Mouse (Mus musculus) heart, postnatal 36 days (tissue): Measurements from ENCODE around the gene Cep63. TPM values are rescaled to one million over a fixed set of nuclear protein-coding genes. Genes with fewer than 3 reads are reported as not detected.
A peak's percentile ranks its signal among the peaks of the same experiment; 100 is the strongest.

Source experiments
- DNase-seq, 2 experiments: peaks; one replicate each; pipeline ENCODE4 v3.0.0; 2021 to 2022
- intact Hi-C: fragments of 180-260 bp; cut with DNase I; formaldehyde crosslinking; loops from one replicate; pipeline ENCODE4 v1.15.1; 2025
- total RNA-seq, 2 experiments: library from RNA; stranded (reverse); gene quantifications; 2 replicates each; pipeline ENCODE4 v1.2.3; 2021

Cep63 gene
- total RNA-seq: 10 to 100 TPM; 53.0 to 53.1 TPM

GRCm38 (mm10) chr9:102625983-102626838 lies at the start of gene Cep63, which contains the start of gene Anapc13:
TSS of gene Cep63 (minus strand) at chr9:102626534.
TSS of gene Anapc13 (plus strand) at chr9:102626296.
- intact Hi-C loops: loop anchor here (2.0 to 10.0 kb wide), 2 partner anchors 209 to 679 kb away; partner anchors contain the start of genes 1300017J02Rik, Ryk and Topbp1
- peak; percentile 99 for DNase-seq

DNA sequence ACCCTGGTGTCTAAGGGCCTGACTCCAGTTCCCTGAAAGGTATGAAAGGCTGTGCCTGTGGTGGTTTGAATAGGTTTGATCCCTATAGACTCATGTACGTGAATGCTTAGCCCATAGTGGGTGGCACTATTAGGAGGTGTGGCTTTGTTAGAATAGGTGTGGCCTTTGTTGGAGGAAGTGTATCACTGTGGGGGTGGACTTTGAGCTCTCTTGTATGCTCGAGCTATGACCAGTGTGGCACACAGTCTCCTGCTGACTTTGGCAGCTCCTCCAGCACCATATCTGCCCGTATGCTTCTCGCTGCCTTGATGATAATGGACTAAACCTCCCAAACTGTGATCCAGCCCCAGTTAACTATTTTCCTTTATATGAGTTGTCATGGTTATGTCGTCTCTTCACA lies 49.6 kb upstream of the Cep63 start:
- intact Hi-C loops: no loop called here
- DNase-seq: no peak

- no peak for DNase-seq
- intact Hi-C loops: no loop called here
These were observed 47.0 kb upstream of the Cep63 start for GRCm38 (mm10) chr9:102673381-102673780.

- no peak for DNase-seq
- intact Hi-C loops: no loop called here
These were observed 42.6 kb upstream of the Cep63 start for GRCm38 (mm10) chr9:102668906-102669305.

DNA sequence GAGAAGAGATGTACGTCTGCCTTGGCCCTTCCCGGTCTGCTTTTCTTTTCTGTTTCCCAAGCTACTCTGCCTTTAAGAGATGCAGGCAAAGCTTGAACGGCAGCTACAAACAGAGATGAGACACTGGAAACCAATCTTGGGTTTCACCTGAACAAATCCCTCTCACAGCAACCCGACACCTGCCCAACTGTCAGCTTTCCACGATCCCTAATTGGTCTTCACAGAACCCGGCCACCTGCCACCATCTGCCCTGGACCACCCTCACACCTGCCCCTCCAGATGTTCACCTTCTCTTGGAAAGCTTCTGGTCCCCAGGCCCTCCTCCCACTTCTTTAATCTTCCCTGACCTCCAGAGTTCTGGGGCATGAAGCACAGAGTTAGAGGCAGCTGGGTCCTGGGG lies 41.8 kb upstream of the Cep63 start:
- DNase-seq: no peak
- intact Hi-C loops: no loop called here

GRCm38 (mm10) chr9:102656355-102657095 lies 30.2 kb upstream of the Cep63 start:
- no peak for DNase-seq
- intact Hi-C loops: no loop called here

GRCm38 (mm10) chr9:102651199-102651720 lies 24.9 kb upstream of the Cep63 start:
- DNase-seq: no peak
- intact Hi-C loops: no loop called here

DNA sequence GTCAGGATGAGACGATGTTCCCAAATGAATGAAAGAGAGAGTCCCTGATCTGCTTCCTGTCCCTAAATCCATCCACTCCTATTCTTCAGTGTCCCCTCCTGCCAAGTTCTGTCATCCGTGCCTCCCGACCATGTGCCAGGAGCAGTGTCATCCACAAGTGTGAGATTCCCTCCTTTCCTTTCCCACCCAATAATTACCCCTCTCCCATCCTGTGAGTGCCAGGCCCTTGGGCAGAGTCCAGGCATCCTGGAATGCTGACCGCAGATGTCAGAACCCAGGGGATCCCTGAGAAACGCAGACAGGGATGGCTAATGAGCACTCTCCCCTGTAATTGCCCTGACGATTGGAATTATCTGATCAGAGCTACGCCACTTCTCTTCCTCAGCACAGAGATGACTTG lies 24.3 kb upstream of the Cep63 start:
- intact Hi-C loops: no loop called here
- DNase-seq: no peak

DNA sequence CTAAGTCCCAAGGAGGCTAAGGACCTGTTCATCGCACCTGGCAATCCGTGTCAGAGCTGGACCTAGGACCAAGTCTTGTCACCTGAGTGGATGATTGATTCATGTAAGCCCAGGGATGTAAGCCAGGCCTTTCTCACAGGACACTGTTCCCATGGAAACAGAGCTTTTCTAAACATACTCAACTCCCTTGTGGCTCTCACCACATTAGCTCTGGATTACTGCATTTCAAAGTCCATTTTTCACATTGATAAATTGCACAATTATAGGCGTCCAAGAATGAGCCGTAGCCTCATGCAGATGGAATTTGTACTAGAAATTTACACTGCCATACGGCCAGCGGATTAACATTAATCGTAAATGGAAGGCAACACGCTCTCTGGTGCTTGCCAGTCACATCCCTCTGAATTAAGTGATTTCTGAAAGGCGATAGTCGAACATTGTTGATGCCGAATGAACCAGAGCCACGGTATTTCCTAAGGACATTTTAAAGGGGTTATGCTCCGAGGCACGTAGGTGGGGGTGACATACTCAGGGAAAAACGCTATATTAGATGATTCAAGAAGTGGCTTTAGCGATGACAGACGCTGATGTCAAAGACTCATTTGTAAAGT lies 23.7 kb upstream of the Cep63 start:
- intact Hi-C loops: no loop called here
- DNase-seq: peak in 1 of 2 experiments; percentile 28

GRCm38 (mm10) chr9:102647010-102647409 lies 20.7 kb upstream of the Cep63 start:
- intact Hi-C loops: no loop called here
- DNase-seq: no peak

- DNase-seq: no peak
- intact Hi-C loops: no loop called here
These were observed 18.9 kb upstream of the Cep63 start for GRCm38 (mm10) chr9:102645119-102645695.

GRCm38 (mm10) chr9:102643486-102644101 lies 17.3 kb upstream of the Cep63 start:
- peak; percentile 68 for DNase-seq
- intact Hi-C loops: no loop called here

GRCm38 (mm10) chr9:102643071-102643485 lies 16.7 kb upstream of the Cep63 start:
- peak in 1 of 2 experiments; percentile 36 for DNase-seq
- intact Hi-C loops: no loop called here

DNA sequence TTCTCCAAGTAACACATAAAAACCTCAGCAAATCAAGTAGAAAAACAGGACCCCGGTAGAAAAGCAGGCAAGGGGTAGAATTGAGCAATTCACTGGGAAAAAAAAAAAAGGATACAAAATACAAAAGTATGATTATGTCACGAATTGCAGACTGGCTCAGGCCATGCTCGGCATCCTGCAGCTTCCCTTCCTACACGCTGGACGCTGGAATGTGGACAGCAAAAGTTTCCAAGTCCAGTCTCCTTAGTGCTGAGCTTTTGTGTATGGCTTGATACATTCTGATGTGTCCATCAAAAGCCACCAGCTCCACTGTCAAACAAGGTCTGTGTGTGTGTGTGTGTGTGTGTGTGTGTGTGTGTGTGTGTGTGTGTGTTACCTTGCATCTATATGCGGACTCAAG lies 15.2 kb upstream of the Cep63 start:
- intact Hi-C loops: no loop called here
- DNase-seq: no peak

DNA sequence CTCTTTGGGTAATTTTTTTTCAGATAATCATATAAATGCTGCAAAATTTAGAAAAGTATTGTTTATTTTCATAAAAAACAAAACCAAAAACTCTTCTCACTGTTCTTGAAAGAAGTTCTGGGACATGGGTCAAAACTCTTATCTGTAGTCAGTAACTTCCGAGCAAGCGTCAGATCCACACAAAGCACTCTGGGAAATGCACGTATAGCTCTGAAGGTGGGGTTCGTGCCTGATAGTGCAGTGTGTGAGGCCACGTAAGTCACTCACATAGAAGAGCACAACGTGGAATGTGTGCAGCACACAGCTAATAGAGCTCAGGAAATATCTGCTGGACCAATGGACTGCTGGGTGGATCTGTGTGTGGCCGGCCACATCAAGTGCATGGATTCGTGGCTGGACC lies 13.2 kb upstream of the Cep63 start:
- intact Hi-C loops: no loop called here
- no peak for DNase-seq

- DNase-seq: no peak
- intact Hi-C loops: no loop called here
These were observed 12.6 kb upstream of the Cep63 start for GRCm38 (mm10) chr9:102638963-102639362.

DNA sequence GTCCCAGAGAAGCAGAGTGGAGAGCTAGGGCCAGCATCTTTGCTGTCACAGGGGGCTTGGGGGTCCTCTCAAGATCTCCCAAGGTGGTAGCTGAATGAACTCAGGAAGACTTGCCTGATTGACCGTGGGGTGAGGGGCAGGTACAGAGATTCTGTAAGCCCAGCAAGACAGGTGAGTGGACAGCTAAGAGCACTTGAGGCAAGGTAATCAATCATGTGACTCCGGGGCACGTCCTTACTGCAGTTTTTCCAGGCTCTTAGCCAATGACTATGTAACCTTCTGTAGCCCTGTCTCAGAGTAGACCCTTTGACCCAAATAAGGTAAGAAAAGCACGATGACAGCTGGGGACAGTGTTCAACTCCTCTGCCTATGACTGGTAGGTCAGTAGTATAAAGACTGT lies 10.8 kb upstream of the Cep63 start:
- intact Hi-C loops: loop anchor here (2.0 kb wide), 1 partner anchor 76 kb away; no protein-coding TSS in a partner anchor

GRCm38 (mm10) chr9:102636553-102636952 lies 10.2 kb upstream of the Cep63 start:
- DNase-seq: peak; percentile 70 to 71
- intact Hi-C loops: loop anchor here (1.0 to 2.0 kb wide), 3 partner anchors 76 to 230 kb away; no protein-coding TSS in a partner anchor

More for the DNA sequence above, 10.8 kb upstream of the Cep63 start:
- no peak for DNase-seq

DNA sequence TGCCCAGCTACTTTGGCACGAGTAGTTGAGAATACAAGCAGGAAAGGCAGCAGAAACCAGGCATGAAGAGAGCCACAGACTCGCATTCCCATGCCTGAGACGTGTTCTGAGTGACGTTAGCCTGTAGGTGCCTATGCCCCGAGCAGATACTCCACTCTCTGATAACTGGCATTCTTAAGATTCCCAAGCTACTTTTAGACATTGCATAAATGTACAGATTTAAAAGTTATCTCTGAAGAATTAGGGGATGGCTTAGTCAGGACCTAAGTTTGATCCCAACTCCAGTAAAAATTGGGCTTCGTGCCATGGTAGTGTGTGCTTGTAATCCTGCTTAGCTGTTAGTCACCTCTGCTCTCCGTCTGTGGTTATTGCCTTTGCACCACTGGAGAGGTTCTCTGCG lies 8.1 kb upstream of the Cep63 start:
- no peak for DNase-seq
- intact Hi-C loops: no loop called here
